Mouse (Mus musculus): ENCODE data around the gene 4930505A04Rik. TPM values are rescaled to one million over a fixed set of nuclear protein-coding genes. Genes with fewer than 3 reads are reported as not detected.
"Not testable (repeated sequence)": the region's sequence is repeated elsewhere in the genome, so short reads cannot be mapped to it uniquely, and the experiment has no call there.

4930505A04Rik gene
- polyA plus RNA-seq, 2 experiments: not detected

GRCm38 (mm10) chr11:30448126-30448525, 23.5 kb downstream of the 4930505A04Rik start:
- H3K27me3 ChIP-seq (ENCODE audit: control insufficient read depth, insufficient read depth, low read length): no peaks in the 10 kb centered on the region
- H3K4me3 ChIP-seq (ENCODE audit: insufficient read depth in 1 of 2, low read depth in 2 of 2, low read length in 2 of 2): no peak overlapping the region
- no peaks in the 10 kb centered on the region for H3K36me3 ChIP-seq (replicated peaks; ENCODE audit: control insufficient read depth, insufficient read depth, low read depth)
- H3K27ac ChIP-seq: no peak overlapping the region
- no peak for DNase-seq (ENCODE audit: low read depth in 3 of 3, low spot score in 3 of 3)
- WGBS (ENCODE audit: insufficient replicate concordance): 69% methylated on average over 2 of the region's 2 CpGs
- H3K4me1 ChIP-seq (replicated peaks; ENCODE audit: control insufficient read depth in 2 of 2, insufficient read depth in 2 of 2, low read length in 1 of 2): no peaks in the 10 kb centered on the region
- TF ChIP-seq CTCF (IDR thresholded peaks at IDR 0.05; ENCODE audit: low read depth): no peak
- TF ChIP-seq EP300 (IDR thresholded peaks at IDR 0.05; ENCODE audit: low read depth): no peak
- ATAC-seq (ENCODE audit: insufficient read depth): no peak
- H3K4me2 ChIP-seq (ENCODE audit: low read depth): no peak overlapping the region
- no peak overlapping the region for H3K9ac ChIP-seq (replicated peaks)
- H3K9me3 ChIP-seq (ENCODE audit: control insufficient read depth, low read length): no peaks in the 10 kb centered on the region

GRCm38 (mm10) chr11:30447561-30447960, 24.1 kb downstream of the 4930505A04Rik start:
- Histone ChIP-seq H3K36me3 (replicated peaks; ENCODE audit: control insufficient read depth, insufficient read depth, low read depth) (no peaks in the 10 kb centered on the region), H3K27me3 (ENCODE audit: control insufficient read depth, insufficient read depth, low read length) (no peaks in the 10 kb centered on the region), H3K9ac (replicated peaks) (no peak overlapping the region), H3K27ac (no peak overlapping the region), H3K4me3 (ENCODE audit: insufficient read depth in 1 of 2, low read depth in 2 of 2, low read length in 2 of 2) (no peak overlapping the region), H3K4me1 (replicated peaks; ENCODE audit: control insufficient read depth in 2 of 2, insufficient read depth in 2 of 2, low read length in 1 of 2) (no peaks in the 10 kb centered on the region), H3K4me2 (ENCODE audit: low read depth) (no peak overlapping the region), H3K9me3 (ENCODE audit: control insufficient read depth, low read length) (no peaks in the 10 kb centered on the region)
- DNase-seq (ENCODE audit: low read depth in 3 of 3, low spot score in 3 of 3) (no peak), ATAC-seq (ENCODE audit: insufficient read depth) (no peak)
- WGBS (ENCODE audit: insufficient replicate concordance): 47% methylated on average over 1 of the region's 1 CpGs
- no peak for TF ChIP-seq EP300 (IDR thresholded peaks at IDR 0.05; ENCODE audit: low read depth)
- TF ChIP-seq CTCF (IDR thresholded peaks at IDR 0.05; ENCODE audit: low read depth): no peak

DNA sequence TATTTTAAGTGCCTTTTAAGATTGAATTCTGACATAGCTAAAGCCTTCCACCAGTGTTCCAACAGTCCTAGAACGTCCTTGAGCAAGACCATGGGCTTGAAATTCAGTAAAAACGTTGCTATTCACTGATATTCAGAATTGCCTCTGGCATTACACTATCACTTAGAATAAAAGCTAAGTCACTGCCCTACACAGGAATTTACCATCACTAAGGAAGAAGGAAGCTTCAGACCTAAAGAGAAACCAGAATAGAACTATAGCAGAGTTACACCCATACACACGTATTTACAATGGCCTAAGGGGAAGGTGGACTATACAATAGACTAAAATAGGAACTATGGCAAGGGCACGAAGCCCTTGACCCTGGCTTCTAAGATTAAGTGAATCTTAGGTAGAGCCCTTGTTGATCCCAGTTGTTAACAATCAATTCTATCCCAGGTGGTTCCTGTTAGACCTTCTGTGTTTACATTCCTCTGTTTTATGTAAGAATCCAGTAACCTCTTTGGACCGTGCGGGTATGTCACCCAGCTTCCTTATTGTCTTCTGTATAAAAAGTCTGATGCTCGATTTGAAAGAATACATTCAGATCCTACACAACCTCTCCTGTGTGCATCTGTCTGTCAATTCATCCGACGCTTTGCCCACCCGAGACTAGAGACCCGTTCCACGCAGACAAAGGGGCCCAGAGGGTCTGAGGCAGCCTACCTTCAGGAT, 27.3 kb downstream of the 4930505A04Rik start:
- H3K27ac ChIP-seq; H3K9me3 ChIP-seq (ENCODE audit: control insufficient read depth, low read length); H3K4me1 ChIP-seq (replicated peaks; ENCODE audit: control insufficient read depth in 2 of 2, insufficient read depth in 2 of 2, low read length in 1 of 2); H3K4me2 ChIP-seq (ENCODE audit: low read depth); ATAC-seq (ENCODE audit: insufficient read depth); DNase-seq (ENCODE audit: low read depth in 3 of 3, low spot score in 3 of 3); H3K27me3 ChIP-seq (ENCODE audit: control insufficient read depth, insufficient read depth, low read length); H3K9ac ChIP-seq (replicated peaks); H3K36me3 ChIP-seq (replicated peaks; ENCODE audit: control insufficient read depth, insufficient read depth, low read depth); H3K4me3 ChIP-seq (ENCODE audit: insufficient read depth in 1 of 2, low read depth in 2 of 2, low read length in 2 of 2): not testable (repeated sequence)
- WGBS (ENCODE audit: insufficient replicate concordance): 69% methylated on average over 12 of the region's 12 CpGs

GRCm38 (mm10) chr11:30443746-30444145, 27.9 kb downstream of the 4930505A04Rik start:
- WGBS (ENCODE audit: insufficient replicate concordance): 67% methylated on average over 8 of the region's 8 CpGs
- Histone ChIP-seq H3K36me3 (replicated peaks; ENCODE audit: control insufficient read depth, insufficient read depth, low read depth) (no peaks in the 10 kb centered on the region), H3K4me3 (ENCODE audit: insufficient read depth in 1 of 2, low read depth in 2 of 2, low read length in 2 of 2) (no peak overlapping the region)

GRCm38 (mm10) chr11:30433256-30433950, 38.2 kb downstream of the 4930505A04Rik start:
- Histone ChIP-seq H3K27me3 (ENCODE audit: control insufficient read depth, insufficient read depth, low read length) (no peaks in the 10 kb centered on the region), H3K4me1 (replicated peaks; ENCODE audit: control insufficient read depth in 2 of 2, insufficient read depth in 2 of 2, low read length in 1 of 2) (no peaks in the 10 kb centered on the region), H3K9me3 (ENCODE audit: control insufficient read depth, low read length) (no peaks in the 10 kb centered on the region), H3K9ac (replicated peaks) (no peak overlapping the region), H3K36me3 (replicated peaks; ENCODE audit: control insufficient read depth, insufficient read depth, low read depth) (no peaks in the 10 kb centered on the region), H3K4me2 (ENCODE audit: low read depth) (no peak overlapping the region), H3K4me3 (ENCODE audit: insufficient read depth in 1 of 2, low read depth in 2 of 2, low read length in 2 of 2) (no peak overlapping the region), H3K27ac (no peak overlapping the region)
- DNase-seq (ENCODE audit: low read depth in 3 of 3, low spot score in 3 of 3) (no peak), ATAC-seq (ENCODE audit: insufficient read depth) (no peak)
- TF ChIP-seq CTCF (IDR thresholded peaks at IDR 0.05; ENCODE audit: low read depth) (no peak), EP300 (IDR thresholded peaks at IDR 0.05; ENCODE audit: low read depth) (no peak)
- 44% methylated on average over 2 of the region's 2 CpGs for WGBS (ENCODE audit: insufficient replicate concordance)

More at GRCm38 (mm10) chr11:30443746-30444145, 27.9 kb downstream of the 4930505A04Rik start:
- Histone ChIP-seq H3K9me3 (ENCODE audit: control insufficient read depth, low read length) (no peaks in the 10 kb centered on the region), H3K4me2 (ENCODE audit: low read depth) (no peak overlapping the region), H3K9ac (replicated peaks) (no peak overlapping the region), H3K27ac (no peak overlapping the region), H3K27me3 (ENCODE audit: control insufficient read depth, insufficient read depth, low read length) (no peaks in the 10 kb centered on the region), H3K4me1 (replicated peaks; ENCODE audit: control insufficient read depth in 2 of 2, insufficient read depth in 2 of 2, low read length in 1 of 2) (no peaks in the 10 kb centered on the region)
- no peak for ATAC-seq (ENCODE audit: insufficient read depth)
- DNase-seq (ENCODE audit: low read depth in 3 of 3, low spot score in 3 of 3): no peak
- TF ChIP-seq EP300 (IDR thresholded peaks at IDR 0.05; ENCODE audit: low read depth): no peak

Data from liver, embryonic 14.5 days (tissue).